Comparison of ENCODE assay signal across 27 mouse cellular contexts in the genomic region with DNA sequence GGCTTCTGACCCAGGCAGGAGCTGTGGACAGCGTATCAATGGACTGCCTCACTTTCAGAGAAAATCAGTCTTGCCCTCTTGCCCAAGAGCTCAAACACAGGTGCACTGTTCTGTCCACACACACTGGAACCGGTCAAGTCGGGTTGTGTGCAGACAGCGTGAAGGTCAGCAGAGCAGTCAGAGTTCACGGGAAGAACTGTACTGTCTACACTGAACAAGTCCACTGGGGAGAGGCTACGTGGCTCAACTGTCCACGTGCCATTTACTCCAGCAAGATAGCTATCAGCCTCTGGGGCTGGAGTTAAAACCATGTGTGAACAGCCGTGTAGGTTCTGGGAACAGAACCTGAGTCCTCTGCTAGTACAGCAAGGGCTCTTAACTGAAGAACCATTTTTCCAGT.
DNase-seq lines count a peak whose midpoint lies in the region; ATAC-seq and TF ChIP-seq lines count a peak whose summit lies in the region.
"Had no signal": no experiment of that assay in that cellular context is flagged by ENCODE, and none has a peak within 500 bp of the region (broad histone marks: within the 10 kb centered on the region; RNA-seq: fewer than 3 reads in every experiment).

No protein-coding gene starts in this region.

- H3K27me3 ChIP-seq in kidney, embryonic 16.5 days (ENCODE audit: insufficient read depth, low read length) = no peaks in the 10 kb centered on the region
- H3K27me3 ChIP-seq in liver, embryonic 12.5 days (replicated peaks) = 0 out of 2 replicates have a peak, but pooled peaks cover 2% of the 10 kb centered on the region
- H3K27me3 ChIP-seq in stomach, postnatal 0 days (ENCODE audit: control insufficient read depth, insufficient read depth, low read length) = no peaks in the 10 kb centered on the region
- no peaks in the 10 kb centered on the region for H3K27me3 ChIP-seq in midbrain, embryonic 11.5 days (ENCODE audit: control insufficient read depth, insufficient read depth, low read length)
- H3K27me3 ChIP-seq: CH12.LX; embryonic facial prominence, embryonic 15.5 days; hindbrain, embryonic 15.5 days; intestine, embryonic 15.5 days; midbrain, embryonic 15.5 days; neural tube, embryonic 15.5 days had no signal

- DNase-seq in kidney, adult 18-20 months = peak; percentile 48
- no peak for DNase-seq in kidney, postnatal 4 days
- no peak for DNase-seq in stomach, postnatal 0 days (ENCODE audit: low spot score)
- DNase-seq in cerebellum, adult 11-12 months = no peak
- DNase-seq in midbrain, embryonic 11.5 days (ENCODE audit: low spot score, missing footprints) = no peak
- DNase-seq in right cerebral cortex, postnatal 4 days = no peak
- DNase-seq: adrenal gland, postnatal 36 days; cerebellum, adult 18-20 months; cerebellum, postnatal 36 days; forebrain, postnatal 0 days; heart, postnatal 14 days; spleen, adult 18-20 months; thymus, adult 18-20 months had no signal

- no peaks in the 10 kb centered on the region for H3K4me1 ChIP-seq in kidney, embryonic 16.5 days (ENCODE audit: insufficient read depth, low read length)
- no peaks in the 10 kb centered on the region for H3K4me1 ChIP-seq in liver, embryonic 12.5 days
- H3K4me1 ChIP-seq in stomach, postnatal 0 days (replicated peaks; ENCODE audit: control insufficient read depth, insufficient read depth) = no peaks in the 10 kb centered on the region
- peaks cover 4% of the 10 kb centered on the region; the same call in 1 of the 2 replicates for H3K4me1 ChIP-seq in midbrain, embryonic 11.5 days (ENCODE audit: control insufficient read depth, insufficient read depth, low read length)
- H3K4me1 ChIP-seq: embryonic facial prominence, embryonic 15.5 days; hindbrain, embryonic 15.5 days; intestine, embryonic 15.5 days; limb, embryonic 10.5 days; midbrain, embryonic 15.5 days; neural tube, embryonic 15.5 days had no signal

- TF ChIP-seq CTCF in stomach, postnatal 0 days (IDR thresholded peaks at IDR 0.05; ENCODE audit: low read depth) = no peak

- WGBS in kidney, embryonic 16.5 days = 56% methylated on average over 8 of the region's 8 CpGs
- 70% methylated on average over 8 of the region's 8 CpGs for WGBS in liver, embryonic 12.5 days (ENCODE audit: insufficient replicate concordance)
- WGBS in stomach, postnatal 0 days = 80% methylated on average over 8 of the region's 8 CpGs
- WGBS in midbrain, embryonic 11.5 days = 81% methylated on average over 8 of the region's 8 CpGs

- TF ChIP-seq EP300 in stomach, postnatal 0 days (optimal IDR thresholded peaks at IDR 0.05) = no peak

- ATAC-seq in kidney, embryonic 16.5 days (ENCODE audit: low FRiP score, low TSS enrichment) = peak; percentile 67; the same call in 1 of the 2 replicates
- peak; percentile 79 for ATAC-seq in liver, embryonic 12.5 days
- peak; percentile 53; the same call in 1 of the 2 replicates for ATAC-seq in stomach, postnatal 0 days (ENCODE audit: low FRiP score, low TSS enrichment)
- no peak for ATAC-seq in midbrain, embryonic 11.5 days (ENCODE audit: low FRiP score)
- ATAC-seq: forebrain, postnatal 0 days; intestine, embryonic 15.5 days; midbrain, embryonic 15.5 days had no signal

- H3K4me2 ChIP-seq in kidney, embryonic 16.5 days (replicated peaks; ENCODE audit: low read depth, low read length) = no peak overlapping the region
- H3K4me2 ChIP-seq in liver, embryonic 12.5 days = no peak overlapping the region
- no peak overlapping the region for H3K4me2 ChIP-seq in stomach, postnatal 0 days (replicated peaks; ENCODE audit: low read depth)
- H3K4me2 ChIP-seq in midbrain, embryonic 11.5 days = no peak overlapping the region
- H3K4me2 ChIP-seq: embryonic facial prominence, embryonic 15.5 days; heart, embryonic 11.5 days; hindbrain, embryonic 15.5 days; intestine, embryonic 15.5 days; lung, embryonic 15.5 days; midbrain, embryonic 15.5 days; neural tube, embryonic 15.5 days had no signal

- H3K27ac ChIP-seq in kidney, embryonic 16.5 days (ENCODE audit: low read length) = peak overlapping the region; percentile 40; the same call in 1 of the 2 replicates
- no peak overlapping the region for H3K27ac ChIP-seq in liver, embryonic 12.5 days
- H3K27ac ChIP-seq in stomach, postnatal 0 days (replicated peaks) = no peak overlapping the region
- H3K27ac ChIP-seq in midbrain, embryonic 11.5 days (ENCODE audit: low read depth, low read length) = no peak overlapping the region
- H3K27ac ChIP-seq: embryonic facial prominence, embryonic 15.5 days; hindbrain, embryonic 15.5 days; intestine, embryonic 15.5 days; layer of hippocampus, adult 2 months; limb, embryonic 10.5 days; midbrain, embryonic 15.5 days; neural tube, embryonic 15.5 days had no signal

- no peak overlapping the region for H3K9ac ChIP-seq in kidney, embryonic 16.5 days (replicated peaks; ENCODE audit: low read length)
- H3K9ac ChIP-seq in liver, embryonic 12.5 days = no peak overlapping the region
- no peak overlapping the region for H3K9ac ChIP-seq in stomach, postnatal 0 days (ENCODE audit: low read length)
- H3K9ac ChIP-seq in midbrain, embryonic 11.5 days (ENCODE audit: low read length) = no peak overlapping the region
- H3K9ac ChIP-seq: embryonic facial prominence, embryonic 15.5 days; forebrain, postnatal 0 days; hindbrain, embryonic 15.5 days; intestine, embryonic 15.5 days; lung, embryonic 15.5 days; midbrain, embryonic 15.5 days; neural tube, embryonic 15.5 days had no signal

- no peak overlapping the region for H3K4me3 ChIP-seq in kidney, embryonic 16.5 days (ENCODE audit: low read length)
- no peak overlapping the region for H3K4me3 ChIP-seq in liver, embryonic 12.5 days
- H3K4me3 ChIP-seq in stomach, postnatal 0 days (ENCODE audit: low read depth, low read length) = no peak overlapping the region
- no peak overlapping the region for H3K4me3 ChIP-seq in midbrain, embryonic 11.5 days (ENCODE audit: low read depth, low read length)
- H3K4me3 ChIP-seq: embryonic facial prominence, embryonic 15.5 days; forebrain, embryonic 10.5 days; hindbrain, embryonic 15.5 days; intestine, embryonic 15.5 days; layer of hippocampus, adult 2 months; limb, embryonic 10.5 days; lung, embryonic 15.5 days; midbrain, embryonic 15.5 days; myocyte; neural tube, embryonic 15.5 days had no signal

- H3K9me3 ChIP-seq in kidney, embryonic 16.5 days (ENCODE audit: low read length) = no peaks in the 10 kb centered on the region
- no peaks in the 10 kb centered on the region for H3K9me3 ChIP-seq in liver, embryonic 12.5 days (replicated peaks)
- no peaks in the 10 kb centered on the region for H3K9me3 ChIP-seq in stomach, postnatal 0 days (ENCODE audit: control insufficient read depth, low read length)
- H3K9me3 ChIP-seq in midbrain, embryonic 11.5 days (ENCODE audit: control insufficient read depth, low read length) = no peaks in the 10 kb centered on the region
- H3K9me3 ChIP-seq: embryonic facial prominence, embryonic 15.5 days; forebrain, embryonic 10.5 days; hindbrain, embryonic 15.5 days; intestine, embryonic 15.5 days; limb, embryonic 10.5 days; lung, embryonic 15.5 days; midbrain, embryonic 15.5 days; neural tube, embryonic 15.5 days had no signal

- H3K36me3 ChIP-seq in kidney, embryonic 16.5 days (ENCODE audit: insufficient read depth, low read length) = no peaks in the 10 kb centered on the region
- no peaks in the 10 kb centered on the region for H3K36me3 ChIP-seq in liver, embryonic 12.5 days
- H3K36me3 ChIP-seq in stomach, postnatal 0 days (ENCODE audit: control insufficient read depth, insufficient read depth, low read length) = no peaks in the 10 kb centered on the region
- H3K36me3 ChIP-seq in midbrain, embryonic 11.5 days (ENCODE audit: control insufficient read depth, insufficient read depth, low read length) = no peaks in the 10 kb centered on the region
- H3K36me3 ChIP-seq: embryonic facial prominence, embryonic 15.5 days; forebrain, embryonic 10.5 days; hindbrain, embryonic 15.5 days; intestine, embryonic 15.5 days; limb, embryonic 10.5 days; lung, embryonic 15.5 days; midbrain, embryonic 15.5 days; neural tube, embryonic 15.5 days had no signal
